Mouse (Mus musculus) small intestine, adult 2 months (tissue): ENCODE measurements around the gene Ezh2.

Experiments used
- CTCF ChIP-seq: fragments of 200-500 bp; IDR thresholded peaks from 2 replicates; pipeline ENCODE4 v1.5.1; 2012; ENCODE audit warnings: low read depth, mild to moderate bottlenecking, control low read depth, inconsistent platforms, low read length, moderate library complexity, mixed read lengths; ENCODE audit not compliant: insufficient replicate concordance, insufficient read length; ENCODE audit errors: extremely low read depth
- POLR2A ChIP-seq: fragments of 200-500 bp; IDR thresholded peaks from 2 replicates; pipeline ENCODE4 v1.6.1; 2012; ENCODE audit warnings: low read depth, mild to moderate bottlenecking, control low read depth, inconsistent platforms, low read length, moderate library complexity

DNA sequence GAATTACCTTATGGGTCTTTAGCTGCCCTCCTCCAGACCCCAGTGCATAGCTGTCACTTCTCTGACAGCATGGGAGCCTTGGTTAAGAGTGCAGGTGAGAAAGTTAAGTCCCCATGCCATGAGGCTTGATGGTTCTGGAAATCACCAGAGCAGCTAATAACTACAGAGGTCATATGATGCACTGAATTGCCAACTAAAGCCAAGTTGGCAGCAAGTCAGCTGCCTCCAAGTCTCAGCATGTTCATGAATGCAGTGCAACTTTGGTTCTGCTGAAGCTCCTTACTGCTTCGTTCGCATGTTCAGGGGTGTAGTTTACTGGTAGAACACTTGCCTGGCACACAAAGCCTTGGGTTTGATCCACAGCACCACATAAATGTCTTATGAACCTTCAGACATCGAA is 72.7 kb downstream of the Ezh2 start:
- TF ChIP-seq CTCF = no peak
- TF ChIP-seq POLR2A = no peak
